Mouse (Mus musculus) neural tube, embryonic 11.5 days (tissue): ENCODE measurements around the gene Izumo1r. TPM values are rescaled to one million over a fixed set of nuclear protein-coding genes. Genes with fewer than 3 reads are reported as not detected.
"Not testable (repeated sequence)": the region's sequence is repeated elsewhere in the genome, so short reads cannot be mapped to it uniquely, and the experiment has no call there.

Experiments
- ATAC-seq: fragments of 200-750 bp; cut with Nextera tagmentation; 2 replicates; pipeline ENCODE4 v1.8.0; 2017; ENCODE audit warnings: moderate number of reproducible peaks, mild to moderate bottlenecking, moderate TSS enrichment, moderate library complexity; ENCODE audit not compliant: insufficient read depth, low FRiP score, low TSS enrichment
- DNase-seq: peaks from one replicate; pipeline ENCODE4 v3.0.0-alpha.2; 2015; ENCODE audit warnings: low spot score
- H3K27ac ChIP-seq: fragments of 300-500 bp; sonication (generic); 2 replicates; pipeline ENCODE4 v1.5.1; 2014; ENCODE audit warnings: low read depth, mild to moderate bottlenecking, low read length
- H3K27me3 ChIP-seq: fragments of 300-500 bp; sonication (generic); 2 replicates; pipeline ENCODE4 v1.6.1; 2014; ENCODE audit warnings: mild to moderate bottlenecking, low read length, mixed read lengths; ENCODE audit not compliant: control insufficient read depth, insufficient read depth
- H3K36me3 ChIP-seq: fragments of 300-500 bp; sonication (generic); 2 replicates; pipeline ENCODE4 v1.6.1; 2014; ENCODE audit warnings: mild to moderate bottlenecking, low read length, moderate library complexity, mixed read lengths; ENCODE audit not compliant: control insufficient read depth, insufficient read depth
- H3K4me1 ChIP-seq: fragments of 300-500 bp; sonication (generic); 2 replicates; pipeline ENCODE4 v1.6.1; 2014; ENCODE audit warnings: low read length, mixed read lengths; ENCODE audit not compliant: control insufficient read depth, insufficient read depth
- H3K4me2 ChIP-seq: fragments of 300-500 bp; sonication (generic); 2 replicates; pipeline ENCODE4 v1.6.1; 2014; ENCODE audit warnings: low read depth, mild to moderate bottlenecking, moderate library complexity
- H3K4me3 ChIP-seq: fragments of 300-500 bp; sonication (generic); 2 replicates; pipeline ENCODE4 v1.5.1; 2014; ENCODE audit warnings: low read depth, low read length
- H3K9ac ChIP-seq: fragments of 300-500 bp; sonication (generic); 2 replicates; pipeline ENCODE4 v1.6.1; 2014; ENCODE audit warnings: mild to moderate bottlenecking, low read length
- H3K9me3 ChIP-seq: fragments of 300-500 bp; sonication (generic); 2 replicates; pipeline ENCODE4 v1.6.1; 2016; ENCODE audit warnings: low read length; ENCODE audit not compliant: control insufficient read depth
- WGBS: fragments of 180-500 bp; shearing (Covaris S2); extraction: QIAGEN DNeasy Blood & Tissue Kit; methylation state at CpG from one replicate; pipeline ENCODE4 v1.1.7; 2014; 5-methylcytosine and 5-hydroxymethylcytosine counted together
- polyA plus RNA-seq: library from polyadenylated mRNA; unstranded; fragments of >200 nt; fragmentation: Nextera tagmentation; extraction: Ambion mirVana; gene quantifications from 2 replicates; pipeline ENCODE4 v1.2.1, GENCODE M21; 2014

Gene Izumo1r
- polyA plus RNA-seq, 1 experiment from 2014 or later: not detected

- H3K4me1 ChIP-seq: no peaks in the 10 kb centered on the region
- H3K36me3 ChIP-seq: no peaks in the 10 kb centered on the region
- no peak overlapping the region for H3K4me2 ChIP-seq
- H3K9me3 ChIP-seq: no peaks in the 10 kb centered on the region
- ATAC-seq (no peak), DNase-seq (no peak)
- H3K9ac ChIP-seq: no peak overlapping the region
- WGBS: 82% methylated on average over 4 of the region's 4 CpGs
- H3K27me3 ChIP-seq: no peaks in the 10 kb centered on the region
- no peak overlapping the region for H3K27ac ChIP-seq
- no peak overlapping the region for H3K4me3 ChIP-seq
Observed at GRCm38 (mm10) chr9:14884641-14885040, 19.1 kb downstream of the Izumo1r start.

GRCm38 (mm10) chr9:14876566-14876965 lies 27.2 kb downstream of the Izumo1r start:
- H3K27me3 ChIP-seq, DNase-seq, ATAC-seq, H3K4me2 ChIP-seq, H3K9me3 ChIP-seq, H3K9ac ChIP-seq, H3K27ac ChIP-seq, H3K36me3 ChIP-seq, H3K4me3 ChIP-seq, H3K4me1 ChIP-seq: not testable (repeated sequence)
- 28% methylated on average over 8 of the region's 8 CpGs for WGBS

GRCm38 (mm10) chr9:14875743-14876507 lies 27.8 kb downstream of the Izumo1r start:
- 86% methylated on average over 5 of the region's 5 CpGs for WGBS
- no peak overlapping the region for H3K9ac ChIP-seq
- H3K4me2 ChIP-seq: no peak overlapping the region
- H3K4me1 ChIP-seq: peaks cover 5% of the 10 kb centered on the region; the same call in 1 of the 2 replicates
- H3K27me3 ChIP-seq: no peaks in the 10 kb centered on the region
- no peaks in the 10 kb centered on the region for H3K9me3 ChIP-seq
- ATAC-seq (no peak), DNase-seq (no peak)
- no peak overlapping the region for H3K4me3 ChIP-seq
- H3K27ac ChIP-seq: no peak overlapping the region
- H3K36me3 ChIP-seq: no peaks in the 10 kb centered on the region

GRCm38 (mm10) chr9:14872181-14872930 lies 31.4 kb downstream of the Izumo1r start:
- Histone ChIP-seq H3K4me1 (peaks cover 5% of the 10 kb centered on the region; the same call in 1 of the 2 replicates), H3K9me3 (no peaks in the 10 kb centered on the region), H3K27me3 (no peaks in the 10 kb centered on the region), H3K36me3 (no peaks in the 10 kb centered on the region), H3K9ac (no peak overlapping the region), H3K27ac (peak overlapping the region; percentile 34), H3K4me2 (no peak overlapping the region), H3K4me3 (no peak overlapping the region)
- ATAC-seq (peak; percentile 87), DNase-seq (peak; percentile 60)
- WGBS: 21% methylated on average over 17 of the region's 17 CpGs

- H3K9me3 ChIP-seq: no peaks in the 10 kb centered on the region
- H3K9ac ChIP-seq: no peak overlapping the region
- H3K4me1 ChIP-seq: peaks cover 5% of the 10 kb centered on the region; the same call in 1 of the 2 replicates
- H3K36me3 ChIP-seq: no peaks in the 10 kb centered on the region
- DNase-seq (no peak), ATAC-seq (no peak)
- no peak overlapping the region for H3K4me2 ChIP-seq
- no peak overlapping the region for H3K4me3 ChIP-seq
- peak overlapping the region; percentile 34; the same call in 1 of the 2 replicates for H3K27ac ChIP-seq
- no peaks in the 10 kb centered on the region for H3K27me3 ChIP-seq
- WGBS: 83% methylated on average over 3 of the region's 3 CpGs
Observed at GRCm38 (mm10) chr9:14871536-14871935, 32.2 kb downstream of the Izumo1r start.

GRCm38 (mm10) chr9:14870802-14871201 lies 32.9 kb downstream of the Izumo1r start:
- Histone ChIP-seq H3K9ac (no peak overlapping the region), H3K9me3 (no peaks in the 10 kb centered on the region), H3K27me3 (no peaks in the 10 kb centered on the region), H3K36me3 (no peaks in the 10 kb centered on the region), H3K4me3 (no peak overlapping the region), H3K4me1 (peaks cover 5% of the 10 kb centered on the region; the same call in 1 of the 2 replicates), H3K27ac (no peak overlapping the region), H3K4me2 (no peak overlapping the region)
- WGBS: 90% methylated on average over 10 of the region's 10 CpGs
- DNase-seq (no peak), ATAC-seq (no peak)

GRCm38 (mm10) chr9:14870377-14870776 lies 33.4 kb downstream of the Izumo1r start:
- Histone ChIP-seq H3K9ac (no peak overlapping the region), H3K4me1 (peaks cover 5% of the 10 kb centered on the region; the same call in 1 of the 2 replicates), H3K9me3 (no peaks in the 10 kb centered on the region), H3K4me2 (no peak overlapping the region), H3K27ac (no peak overlapping the region), H3K36me3 (no peaks in the 10 kb centered on the region), H3K27me3 (no peaks in the 10 kb centered on the region), H3K4me3 (no peak overlapping the region)
- WGBS: 88% methylated on average over 2 of the region's 2 CpGs
- ATAC-seq: no peak
- DNase-seq: no peak

GRCm38 (mm10) chr9:14868326-14868725 lies 35.4 kb downstream of the Izumo1r start:
- no peak for DNase-seq
- no peak for ATAC-seq

More at GRCm38 (mm10) chr9:14868326-14868725, 35.4 kb downstream of the Izumo1r start:
- Histone ChIP-seq H3K4me3 (no peak overlapping the region), H3K4me2 (no peak overlapping the region), H3K9me3 (no peaks in the 10 kb centered on the region), H3K9ac (no peak overlapping the region), H3K27ac (no peak overlapping the region), H3K4me1 (peaks cover 5% of the 10 kb centered on the region; the same call in 1 of the 2 replicates), H3K27me3 (no peaks in the 10 kb centered on the region), H3K36me3 (no peaks in the 10 kb centered on the region)
- WGBS: 91% methylated on average over 8 of the region's 8 CpGs
